Mouse (Mus musculus) liver, postnatal 0 days (tissue): ENCODE data around the gene Sh3bp2. TPM values are rescaled to one million over a fixed set of nuclear protein-coding genes. Genes with fewer than 3 reads are reported as not detected.
"Not testable (repeated sequence)": the region's sequence is repeated elsewhere in the genome, so short reads cannot be mapped to it uniquely, and the experiment has no call there.

Experiments
- ATAC-seq: fragments of 200-750 bp; cut with Nextera tagmentation; 2 replicates; pipeline ENCODE4 v1.8.0; 2017; ENCODE audit warnings: mild to moderate bottlenecking, moderate library complexity
- DNase-seq: peaks from one replicate; pipeline ENCODE4 v3.0.0-alpha.2; 2016
- H3K27ac ChIP-seq: fragments of 300-500 bp; sonication (generic); 2 replicates; pipeline ENCODE4 v1.5.1; 2014; ENCODE audit warnings: antibody characterized with exemption, moderate library complexity, mild to moderate bottlenecking, low read depth
- H3K27me3 ChIP-seq: fragments of 300-500 bp; sonication (generic); 2 replicates; pipeline ENCODE4 v1.6.1; 2014; ENCODE audit warnings: low read length, control low read depth, mixed read lengths; ENCODE audit not compliant: insufficient read depth
- H3K36me3 ChIP-seq: fragments of 300-500 bp; sonication (generic); replicated peaks from 2 replicates; pipeline ENCODE4 v1.6.1; 2014; ENCODE audit warnings: mild to moderate bottlenecking, control low read depth, low read length, moderate library complexity, mixed read lengths; ENCODE audit not compliant: insufficient read depth
- H3K4me1 ChIP-seq: fragments of 300-500 bp; sonication (generic); 2 replicates; pipeline ENCODE4 v1.6.1; 2014; ENCODE audit warnings: antibody characterized with exemption, mild to moderate bottlenecking, control low read depth; ENCODE audit not compliant: insufficient read depth
- H3K4me2 ChIP-seq: fragments of 300-500 bp; sonication (generic); 2 replicates; pipeline ENCODE4 v1.6.1; 2014; ENCODE audit warnings: low read depth, mild to moderate bottlenecking, low read length, moderate library complexity, mixed read lengths
- H3K4me3 ChIP-seq: fragments of 300-500 bp; sonication (generic); 2 replicates; pipeline ENCODE4 v1.5.1; 2014; ENCODE audit warnings: low read depth, low read length
- H3K9ac ChIP-seq: fragments of 300-500 bp; sonication (generic); replicated peaks from 2 replicates; pipeline ENCODE4 v1.6.1; 2014; ENCODE audit warnings: mild to moderate bottlenecking, moderate library complexity
- H3K9me3 ChIP-seq: fragments of 300-500 bp; sonication (generic); 2 replicates; pipeline ENCODE4 v1.6.1; 2016; ENCODE audit warnings: mild to moderate bottlenecking, control low read depth, low read length, mixed read lengths
- CTCF ChIP-seq: sonication (generic); IDR thresholded peaks from 2 replicates; pipeline ENCODE4 v1.5.1; 2016; ENCODE audit warnings: antibody characterized with exemption, low read depth
- EP300 ChIP-seq: IDR thresholded peaks from 2 replicates; pipeline ENCODE4 v1.6.1; 2016; ENCODE audit warnings: antibody characterized with exemption, low read depth, mild to moderate bottlenecking
- WGBS: fragments of 180-500 bp; shearing (Covaris S2); extraction: QIAGEN DNeasy Blood & Tissue Kit; methylation state at CpG from one replicate; pipeline ENCODE4 v1.1.7; 2014; ENCODE audit not compliant: insufficient replicate concordance; 5-methylcytosine and 5-hydroxymethylcytosine counted together
- polyA plus RNA-seq: library from polyadenylated mRNA; unstranded; fragments of >200 nt; fragmentation: Nextera tagmentation; extraction: Ambion mirVana; gene quantifications from 2 replicates; pipeline ENCODE4 v1.2.1, GENCODE M21; 2015

The Sh3bp2 gene
- polyA plus RNA-seq, 1 experiment from 2014 or later: 7.7 TPM

DNA sequence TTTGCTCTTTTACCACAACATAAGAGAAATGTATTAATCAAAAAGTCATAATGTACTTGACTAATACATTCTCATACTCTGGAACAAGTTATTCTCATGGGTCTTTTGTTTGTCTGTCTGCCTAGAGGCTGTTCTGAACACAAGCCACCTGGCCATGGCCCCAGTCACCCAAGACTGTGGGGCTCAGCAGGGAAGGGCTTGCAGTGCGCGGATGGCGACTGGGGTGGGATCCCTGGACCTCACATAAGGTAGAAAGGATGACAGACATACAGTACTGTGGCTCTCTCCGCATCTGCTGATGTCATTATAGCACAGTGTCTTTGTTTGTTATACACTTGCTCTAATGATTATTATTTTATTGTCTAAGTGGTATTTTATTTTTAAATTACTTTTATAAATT is 65.1 kb downstream of the Sh3bp2 start:
- no peak for DNase-seq
- 86% methylated on average over 4 of the region's 4 CpGs for WGBS
- H3K4me1 ChIP-seq: no peaks in the 10 kb centered on the region
- no peak overlapping the region for H3K4me2 ChIP-seq
- no peak overlapping the region for H3K9ac ChIP-seq
- ATAC-seq: no peak
- H3K27me3 ChIP-seq: no peaks in the 10 kb centered on the region
- no peak overlapping the region for H3K4me3 ChIP-seq
- no peaks in the 10 kb centered on the region for H3K9me3 ChIP-seq
- peaks cover 4% of the 10 kb centered on the region for H3K36me3 ChIP-seq
- no peak for TF ChIP-seq EP300
- no peak for TF ChIP-seq CTCF
- no peak overlapping the region for H3K27ac ChIP-seq

DNA sequence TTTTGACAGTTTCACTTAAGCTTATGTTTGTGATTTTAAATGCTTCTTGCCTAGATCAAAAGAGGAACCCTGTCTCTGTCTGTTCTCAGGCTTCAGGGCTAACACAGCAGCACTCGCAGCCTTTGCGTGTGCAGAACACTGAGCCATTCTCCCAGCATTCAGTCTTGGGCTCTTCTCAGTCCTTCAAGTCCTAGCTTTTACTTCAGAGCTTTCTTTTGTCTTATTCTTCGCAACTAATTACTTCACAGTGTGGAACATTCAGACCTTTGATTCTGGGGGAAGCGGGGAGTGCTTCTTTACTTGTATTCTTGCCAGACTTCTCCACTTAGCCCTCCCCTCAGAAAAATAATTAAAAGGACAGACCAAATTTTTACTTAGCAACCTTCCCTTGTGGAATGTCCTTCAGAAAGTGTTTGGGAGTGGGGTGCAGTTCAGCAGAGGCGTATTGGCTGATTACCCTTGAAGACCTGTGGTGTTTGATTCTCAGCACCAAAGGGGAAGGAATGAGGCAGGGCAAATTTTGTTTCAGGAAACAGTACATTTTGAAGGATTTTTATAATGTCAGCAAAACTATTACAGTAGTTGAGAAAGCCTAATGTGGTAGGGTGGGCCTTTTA is 65.9 kb downstream of the Sh3bp2 start:
- peaks cover 4% of the 10 kb centered on the region for H3K36me3 ChIP-seq
- H3K27me3 ChIP-seq: no peaks in the 10 kb centered on the region
- DNase-seq: no peak
- no peak overlapping the region for H3K27ac ChIP-seq
- H3K4me2 ChIP-seq: no peak overlapping the region
- WGBS: 88% methylated on average over 5 of the region's 5 CpGs
- TF ChIP-seq EP300 (no peak), CTCF (no peak)
- no peak overlapping the region for H3K9ac ChIP-seq
- H3K9me3 ChIP-seq: no peaks in the 10 kb centered on the region
- no peak for ATAC-seq
- H3K4me3 ChIP-seq: no peak overlapping the region
- no peaks in the 10 kb centered on the region for H3K4me1 ChIP-seq

DNA sequence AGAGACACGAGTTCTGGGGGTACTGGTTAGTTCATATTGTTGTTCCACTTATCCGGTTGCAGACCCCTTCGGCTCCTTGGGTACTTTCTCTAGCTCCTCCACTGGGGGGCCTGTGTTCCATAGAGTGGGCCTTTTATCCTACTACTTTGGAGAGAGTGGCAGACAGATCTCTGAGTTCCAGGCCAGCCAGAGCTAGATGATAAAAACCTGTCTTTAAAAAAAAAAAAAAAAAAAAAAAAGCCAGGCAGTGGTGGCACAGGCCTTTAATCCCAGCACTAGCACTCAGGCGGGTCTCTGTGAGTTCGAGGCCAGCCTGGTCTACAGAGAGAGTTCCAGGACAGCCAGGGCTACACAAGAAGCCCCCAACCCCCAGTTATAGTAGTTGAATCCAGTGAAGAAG is 66.6 kb downstream of the Sh3bp2 start:
- ATAC-seq, H3K4me2 ChIP-seq, H3K9me3 ChIP-seq, H3K4me1 ChIP-seq, H3K9ac ChIP-seq, H3K27me3 ChIP-seq, H3K4me3 ChIP-seq, H3K36me3 ChIP-seq, H3K27ac ChIP-seq, DNase-seq: not testable (repeated sequence)
- WGBS: 95% methylated on average over 5 of the region's 5 CpGs

DNA sequence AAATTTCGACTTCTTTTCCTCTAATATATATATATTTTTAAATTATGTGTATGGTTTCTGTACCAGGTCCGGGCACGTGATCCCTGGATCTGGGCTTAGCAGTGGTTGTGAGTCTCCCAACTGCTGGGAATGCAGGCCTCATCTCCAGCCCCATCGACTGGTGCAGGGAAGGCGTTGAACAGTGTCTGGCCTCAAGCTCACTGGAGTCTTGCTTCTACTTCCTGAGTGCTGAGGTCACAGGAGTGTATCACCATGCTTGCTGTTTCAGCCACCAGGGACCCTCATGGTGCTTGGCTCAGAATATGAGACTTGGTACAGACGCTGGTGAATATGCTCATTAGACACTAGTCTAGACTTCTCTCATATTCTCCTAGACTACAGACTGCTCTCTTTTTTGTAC is 67.0 kb downstream of the Sh3bp2 start:
- H3K4me3 ChIP-seq: no peak overlapping the region
- 89% methylated on average over 6 of the region's 6 CpGs for WGBS
- H3K36me3 ChIP-seq: peaks cover 5% of the 10 kb centered on the region
- no peaks in the 10 kb centered on the region for H3K9me3 ChIP-seq
- no peak overlapping the region for H3K9ac ChIP-seq
- H3K27me3 ChIP-seq: no peaks in the 10 kb centered on the region
- no peak overlapping the region for H3K4me2 ChIP-seq
- H3K4me1 ChIP-seq: no peaks in the 10 kb centered on the region
- no peak overlapping the region for H3K27ac ChIP-seq
- TF ChIP-seq EP300 (no peak), CTCF (no peak)
- ATAC-seq (no peak), DNase-seq (no peak)

DNA sequence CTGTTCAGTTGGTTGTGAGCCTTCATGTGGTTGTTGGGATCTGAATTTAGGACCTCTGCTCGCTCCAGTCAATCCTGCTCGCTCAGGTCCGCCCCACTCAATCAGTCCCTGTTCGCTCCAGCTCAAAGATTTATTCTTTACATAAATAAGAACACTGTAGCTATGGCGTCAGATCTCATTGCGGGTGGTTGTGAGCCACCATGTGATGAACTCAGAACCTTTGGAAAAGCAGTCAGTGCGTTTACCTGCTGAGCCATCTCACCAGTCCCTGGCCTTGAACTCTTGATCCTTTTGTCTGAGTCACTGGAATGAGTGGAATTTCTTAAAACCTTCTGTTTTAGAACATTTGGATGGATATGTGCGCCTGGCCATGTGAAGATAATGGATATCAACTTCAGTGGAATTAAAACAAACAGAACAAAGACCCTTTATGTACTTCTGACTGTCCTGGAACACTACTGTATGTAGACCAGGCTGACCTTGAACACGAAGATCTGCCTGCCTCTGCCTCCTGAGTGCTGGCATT is 67.6 kb downstream of the Sh3bp2 start:
- Histone ChIP-seq H3K27ac (no peak overlapping the region), H3K4me1 (no peaks in the 10 kb centered on the region), H3K9ac (no peak overlapping the region), H3K36me3 (peaks cover 11% of the 10 kb centered on the region), H3K4me2 (no peak overlapping the region), H3K9me3 (no peaks in the 10 kb centered on the region), H3K4me3 (no peak overlapping the region), H3K27me3 (no peaks in the 10 kb centered on the region)
- DNase-seq (no peak), ATAC-seq (no peak)
- whole genome bisulfite sequencing: 95% methylated on average over 9 of the region's 9 CpGs
- TF ChIP-seq CTCF: no peak
- no peak for TF ChIP-seq EP300

DNA sequence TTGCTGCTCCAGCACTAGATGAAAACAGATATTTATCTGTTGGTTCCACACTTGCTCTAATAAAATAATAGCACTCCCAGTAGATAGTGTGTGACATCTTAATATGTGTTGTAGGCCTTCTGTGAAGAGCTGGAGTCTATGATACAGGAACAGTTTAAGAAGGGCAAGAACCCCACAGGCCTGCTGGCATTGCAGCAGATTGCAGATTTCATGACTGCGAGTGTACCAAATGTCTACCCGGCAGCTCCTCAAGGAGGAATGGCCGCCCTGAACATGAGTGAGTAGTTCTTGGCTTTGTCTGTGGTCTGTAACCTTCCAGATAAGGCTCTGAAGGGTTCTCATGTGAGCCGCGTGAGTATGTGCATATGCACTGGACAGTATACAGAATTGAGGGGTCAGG is 78.9 kb downstream of the Sh3bp2 start:
- ATAC-seq (no peak), DNase-seq (no peak)
- no peaks in the 10 kb centered on the region for H3K4me1 ChIP-seq
- no peak overlapping the region for H3K4me3 ChIP-seq
- no peak overlapping the region for H3K9ac ChIP-seq
- no peaks in the 10 kb centered on the region for H3K27me3 ChIP-seq
- H3K36me3 ChIP-seq: peaks cover 70% of the 10 kb centered on the region
- no peak overlapping the region for H3K27ac ChIP-seq
- TF ChIP-seq EP300 (no peak), CTCF (no peak)
- H3K9me3 ChIP-seq: no peaks in the 10 kb centered on the region
- no peak overlapping the region for H3K4me2 ChIP-seq
- WGBS: 75% methylated on average over 5 of the region's 5 CpGs
